In the genomic region with DNA sequence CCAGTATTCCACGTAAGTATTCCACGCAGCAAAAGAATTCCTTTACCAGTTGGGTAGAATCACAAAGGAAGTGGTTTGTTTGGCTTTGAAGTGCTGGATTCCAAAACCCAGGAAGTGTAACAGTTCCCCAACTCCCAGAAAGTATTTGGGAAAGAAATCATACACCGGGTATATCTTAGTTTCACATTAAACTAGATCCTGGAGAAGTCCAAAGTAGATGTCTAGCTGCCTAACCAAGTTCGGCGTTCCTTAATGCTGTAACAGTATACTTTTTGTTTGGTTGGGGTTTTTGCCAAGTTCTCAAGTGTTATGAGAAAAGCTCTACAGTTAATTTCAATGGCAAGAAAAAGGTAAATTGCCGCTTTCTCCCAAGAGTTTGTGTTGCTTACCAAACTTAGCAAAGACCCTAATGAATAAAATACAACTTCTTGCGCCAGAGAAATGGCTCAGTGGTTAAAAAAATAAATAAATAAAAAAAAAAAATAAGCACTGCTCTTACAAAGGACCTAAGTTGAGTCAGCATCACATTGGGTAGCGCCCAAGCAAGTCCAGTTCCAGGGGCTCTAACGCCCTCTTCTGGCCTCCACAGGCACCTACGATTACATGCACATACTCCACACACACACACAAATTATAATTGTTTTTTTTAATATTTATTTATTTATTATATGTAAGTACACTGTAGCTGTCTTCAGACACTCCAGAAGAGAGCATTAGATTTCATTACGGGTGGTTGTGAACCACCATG, we compare ENCODE assay signal across 7 mouse cellular contexts. TPM values are rescaled to one million over a fixed set of nuclear protein-coding genes. Genes with fewer than 3 reads are reported as not detected.
DNase-seq lines count a peak whose midpoint lies in the region; ATAC-seq and TF ChIP-seq lines count a peak whose summit lies in the region.

No protein-coding gene starts in this region.

- no peak for TF ChIP-seq POLR2A in ES-Bruce4 (IDR thresholded peaks at IDR 0.05; ENCODE audit: insufficient read depth, low read length)

- no peak overlapping the region for H3K27ac ChIP-seq in ES-Bruce4 (ENCODE audit: insufficient read depth, low read length)
- H3K27ac ChIP-seq in hindbrain, embryonic 16.5 days (ENCODE audit: low read depth, low read length) = no peak overlapping the region
- H3K27ac ChIP-seq in liver, embryonic 15.5 days (replicated peaks) = peak overlapping the region; percentile 96

- H3K9me3 ChIP-seq in ES-Bruce4 (replicated peaks; ENCODE audit: control insufficient read depth, insufficient read depth, low read length, poor library complexity, severe bottlenecking) = no peaks in the 10 kb centered on the region
- no peaks in the 10 kb centered on the region for H3K9me3 ChIP-seq in erythroblast, embryonic 14.5 days (ENCODE audit: control insufficient read depth, low read length)
- no peaks in the 10 kb centered on the region for H3K9me3 ChIP-seq in hindbrain, embryonic 16.5 days (ENCODE audit: control insufficient read depth, low read length)
- no peaks in the 10 kb centered on the region for H3K9me3 ChIP-seq in liver, embryonic 15.5 days (replicated peaks)

- 49% methylated on average over 11 of the region's 11 CpGs for WGBS in hindbrain, embryonic 16.5 days
- 41% methylated on average over 11 of the region's 11 CpGs for WGBS in liver, embryonic 15.5 days (ENCODE audit: insufficient replicate concordance)

- peak overlapping the region; percentile 73; the same call in 1 of the 2 replicates for H3K4me3 ChIP-seq in ES-Bruce4 (ENCODE audit: low read depth, low read length)
- peak overlapping the region; percentile 98 for H3K4me3 ChIP-seq in erythroblast, embryonic 14.5 days (replicated peaks)
- H3K4me3 ChIP-seq in hindbrain, embryonic 16.5 days (ENCODE audit: low read length) = peak overlapping the region; percentile 88
- peak overlapping the region; percentile 99 for H3K4me3 ChIP-seq in liver, embryonic 15.5 days (replicated peaks)

- H3K27me3 ChIP-seq in ES-Bruce4 (ENCODE audit: control insufficient read depth, insufficient read depth, low read length, poor library complexity, severe bottlenecking) = no peaks in the 10 kb centered on the region
- H3K27me3 ChIP-seq in erythroblast, embryonic 14.5 days (ENCODE audit: control insufficient read depth) = no peaks in the 10 kb centered on the region
- no peaks in the 10 kb centered on the region for H3K27me3 ChIP-seq in hindbrain, embryonic 16.5 days (replicated peaks; ENCODE audit: control insufficient read depth, insufficient read depth, low read length)
- no peaks in the 10 kb centered on the region for H3K27me3 ChIP-seq in liver, embryonic 15.5 days

- peak; percentile 67 for TF ChIP-seq CTCF in ES-Bruce4 (IDR thresholded peaks at IDR 0.05; ENCODE audit: low read depth, low read length)

- no peak for TF ChIP-seq EP300 in ES-Bruce4 (IDR thresholded peaks at IDR 0.05; ENCODE audit: insufficient read depth, low read depth, low read length)

- H3K4me2 ChIP-seq in hindbrain, embryonic 16.5 days (ENCODE audit: low read length) = peak overlapping the region; percentile 69
- H3K4me2 ChIP-seq in liver, embryonic 15.5 days = peak overlapping the region; percentile 91

- no peak for ATAC-seq in hindbrain, embryonic 16.5 days
- ATAC-seq in liver, embryonic 15.5 days (ENCODE audit: insufficient read depth) = no peak

- DNase-seq in B cell, adult 2 months = peak; percentile 45 to 57
- DNase-seq in retina, embryonic 14.5 days (ENCODE audit: low spot score) = peak; percentile 23
- DNase-seq in urinary bladder, adult 18-20 months (ENCODE audit: low spot score in 2 of 2) = no peak

- H3K36me3 ChIP-seq in ES-Bruce4 (ENCODE audit: control insufficient read depth, insufficient read depth, low read length, poor library complexity, severe bottlenecking) = peaks cover 9% of the 10 kb centered on the region
- peaks cover 39% of the 10 kb centered on the region for H3K36me3 ChIP-seq in erythroblast, embryonic 14.5 days (ENCODE audit: control insufficient read depth)
- H3K36me3 ChIP-seq in hindbrain, embryonic 16.5 days (ENCODE audit: control insufficient read depth, insufficient read depth, low read length) = no peaks in the 10 kb centered on the region; the same call in 1 of the 2 replicates
- peaks cover 29% of the 10 kb centered on the region for H3K36me3 ChIP-seq in liver, embryonic 15.5 days (replicated peaks)

- no peaks in the 10 kb centered on the region for H3K4me1 ChIP-seq in ES-Bruce4 (ENCODE audit: control insufficient read depth, insufficient read depth, low read length)
- peaks cover 33% of the 10 kb centered on the region for H3K4me1 ChIP-seq in erythroblast, embryonic 14.5 days (ENCODE audit: control insufficient read depth)
- peaks cover 13% of the 10 kb centered on the region for H3K4me1 ChIP-seq in hindbrain, embryonic 16.5 days (ENCODE audit: control insufficient read depth, insufficient read depth, low read depth, low read length)
- peaks cover 29% of the 10 kb centered on the region for H3K4me1 ChIP-seq in liver, embryonic 15.5 days (replicated peaks)

- H3K9ac ChIP-seq in ES-Bruce4 (ENCODE audit: low read depth, poor library complexity, severe bottlenecking) = peak overlapping the region; percentile 96
- no peak overlapping the region for H3K9ac ChIP-seq in hindbrain, embryonic 16.5 days (ENCODE audit: low read depth, low read length)
- peak overlapping the region; percentile 97 for H3K9ac ChIP-seq in liver, embryonic 15.5 days

RNA-seq across cellular contexts. Expression of gene Memo1, which starts 0.9 kb away (rescaled TPM):
- 72.7 and 74.6 TPM in 2 replicates for polyA plus RNA-seq in ES-Bruce4 (2011; ENCODE audit: insufficient read depth, insufficient read length, low read depth, missing spikeins)
- polyA plus RNA-seq in erythroblast, embryonic 14.5 days (2012) = 13.0 and 18.4 TPM in 2 replicates
- polyA plus RNA-seq in hindbrain, embryonic 16.5 days (2015; fragmentation: Nextera tagmentation; extraction: Ambion mirVana) = 52.9 and 56.1 TPM in 2 replicates
- polyA plus RNA-seq in liver, embryonic 15.5 days (2015; fragmentation: Nextera tagmentation; extraction: Ambion mirVana) = 88.8 and 96.4 TPM in 2 replicates

RNA-seq across cellular contexts. Expression of gene Dpy30, which starts 27.5 kb away (rescaled TPM):
- polyA plus RNA-seq in ES-Bruce4 (2011; ENCODE audit: insufficient read depth, insufficient read length, low read depth, missing spikeins) = 244 and 257 TPM in 2 replicates
- 7.9 and 9.4 TPM in 2 replicates for polyA plus RNA-seq in erythroblast, embryonic 14.5 days (2012)
- polyA plus RNA-seq in hindbrain, embryonic 16.5 days (2015; fragmentation: Nextera tagmentation; extraction: Ambion mirVana) = 207 and 221 TPM in 2 replicates
- 98.0 and 119 TPM in 2 replicates for polyA plus RNA-seq in liver, embryonic 15.5 days (2015; fragmentation: Nextera tagmentation; extraction: Ambion mirVana)

RNA-seq across cellular contexts. Expression of gene Spast, which starts 42.5 kb away (rescaled TPM):
- 30.1 and 30.6 TPM in 2 replicates for polyA plus RNA-seq in ES-Bruce4 (2011; ENCODE audit: insufficient read depth, insufficient read length, low read depth, missing spikeins)
- 0.20 and 0.30 TPM in 2 replicates for polyA plus RNA-seq in erythroblast, embryonic 14.5 days (2012)
- polyA plus RNA-seq in hindbrain, embryonic 16.5 days (2015; fragmentation: Nextera tagmentation; extraction: Ambion mirVana) = 17.3 and 19.4 TPM in 2 replicates
- 5.2 and 5.3 TPM in 2 replicates for polyA plus RNA-seq in liver, embryonic 15.5 days (2015; fragmentation: Nextera tagmentation; extraction: Ambion mirVana)

Comparison
In these comparisons a context has a peak if more than half of its experiments do, and no peak if none do; other contexts are left out.
1. DNase-seq: peak in B cell, adult 2 months (2 of 2) and retina, embryonic 14.5 days (single experiment); none in urinary bladder, adult 18-20 months (0 of 2).
2. Peak in every context shown above with its lines, with median percentiles within 50 percentile points of each other: H3K4me3 ChIP-seq.